Mouse (Mus musculus) CD4-positive helper T cell, adult 2 months (primary cell): ENCODE results near the gene Mob1a.
A peak's percentile ranks its signal among the peaks of the same experiment; 100 is the strongest.
"Not testable (repeated sequence)": the region's sequence is repeated elsewhere in the genome, so short reads cannot be mapped to it uniquely, and the experiment has no call there.

Source experiments
- DNase-seq: peaks from one replicate; pipeline ENCODE4 v3.0.0-alpha.2; 2012; ENCODE audit warnings: low read depth, missing footprints, low spot score

Mob1a gene

DNA sequence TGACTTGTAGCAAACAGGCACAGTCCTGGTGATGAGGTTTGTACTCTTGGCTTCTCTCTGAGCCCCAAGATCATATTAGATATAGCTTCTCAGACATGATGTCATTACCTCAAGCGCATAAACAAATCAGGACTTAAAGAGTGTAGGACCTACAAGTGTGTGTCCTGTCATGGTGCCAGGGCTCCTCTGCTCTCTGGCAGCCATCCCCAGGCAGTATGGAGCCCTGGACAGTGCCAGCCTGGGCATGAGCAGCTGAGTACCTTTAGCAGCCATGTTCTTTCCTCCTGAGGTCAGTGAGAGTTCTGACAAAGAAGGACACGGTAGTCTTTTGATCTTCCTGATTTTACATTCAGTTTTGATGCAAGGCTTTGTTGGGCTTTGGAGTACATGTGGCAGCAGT, 17.1 kb downstream of the Mob1a start:
- DNase-seq: no peak

DNA sequence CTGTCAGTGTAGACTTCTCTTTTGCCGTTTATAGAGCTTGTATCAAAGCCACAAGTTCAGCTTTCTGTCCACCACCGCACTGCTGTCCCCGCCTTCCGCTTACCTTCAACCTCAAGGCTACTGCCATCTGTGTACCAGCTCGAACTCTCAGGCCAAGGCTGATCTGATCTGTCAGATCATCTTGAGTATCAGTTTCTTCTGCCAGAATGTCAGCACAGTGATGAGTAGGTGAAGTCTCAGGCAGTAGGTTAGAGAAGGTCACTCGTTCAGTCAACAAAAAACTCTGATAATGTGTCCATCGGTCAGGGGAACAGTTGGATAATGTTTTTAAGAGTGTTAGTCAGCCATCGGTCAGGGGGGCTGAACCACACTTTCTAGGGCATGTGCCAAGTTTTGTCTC, 19.5 kb downstream of the Mob1a start:
- DNase-seq: not testable (repeated sequence)

DNA sequence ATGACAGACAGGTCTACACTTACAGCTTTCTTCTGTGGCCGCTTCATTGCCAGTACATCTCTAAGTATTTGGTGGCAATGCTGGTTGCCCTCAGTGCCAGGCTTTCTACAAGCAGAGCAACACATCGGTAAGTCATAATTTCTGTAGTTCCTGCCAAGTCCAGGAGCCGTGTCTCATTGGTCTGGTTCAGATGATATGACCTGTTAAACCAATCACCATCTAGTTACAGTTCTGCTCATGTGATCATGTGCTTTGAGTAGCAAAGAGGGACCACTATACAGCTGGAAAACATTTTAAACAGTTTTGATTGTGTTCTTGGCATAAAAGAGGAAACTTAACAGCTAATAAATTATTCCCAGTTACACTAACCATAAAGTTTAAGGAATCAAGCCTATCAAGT, 22.1 kb downstream of the Mob1a start:
- DNase-seq: no peak

DNA sequence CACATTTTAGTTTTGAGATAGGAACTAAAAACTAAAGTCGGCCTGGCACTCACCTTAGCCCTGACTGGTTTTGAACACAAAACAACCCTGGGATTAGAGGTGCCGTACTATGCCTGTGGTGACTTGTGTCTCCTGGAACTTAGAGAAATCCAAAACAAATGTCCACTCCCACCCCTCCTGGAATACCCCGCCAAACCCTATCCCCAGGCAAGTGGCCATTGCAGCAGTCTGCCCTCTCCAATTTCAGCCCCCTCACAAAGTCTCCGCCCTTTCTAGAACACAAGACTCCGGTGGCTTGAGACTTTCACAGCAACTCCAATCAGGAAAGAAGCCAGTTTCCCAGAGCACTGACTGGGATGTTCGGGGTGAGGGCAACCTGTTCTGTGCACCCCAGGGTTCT, 23.1 kb downstream of the Mob1a start, which contains the start of gene Bola3:
Gene Bola3, plus strand, starts transcription at position 275 of the 400 bp plus-strand sequence.
- DNase-seq: no peak

DNA sequence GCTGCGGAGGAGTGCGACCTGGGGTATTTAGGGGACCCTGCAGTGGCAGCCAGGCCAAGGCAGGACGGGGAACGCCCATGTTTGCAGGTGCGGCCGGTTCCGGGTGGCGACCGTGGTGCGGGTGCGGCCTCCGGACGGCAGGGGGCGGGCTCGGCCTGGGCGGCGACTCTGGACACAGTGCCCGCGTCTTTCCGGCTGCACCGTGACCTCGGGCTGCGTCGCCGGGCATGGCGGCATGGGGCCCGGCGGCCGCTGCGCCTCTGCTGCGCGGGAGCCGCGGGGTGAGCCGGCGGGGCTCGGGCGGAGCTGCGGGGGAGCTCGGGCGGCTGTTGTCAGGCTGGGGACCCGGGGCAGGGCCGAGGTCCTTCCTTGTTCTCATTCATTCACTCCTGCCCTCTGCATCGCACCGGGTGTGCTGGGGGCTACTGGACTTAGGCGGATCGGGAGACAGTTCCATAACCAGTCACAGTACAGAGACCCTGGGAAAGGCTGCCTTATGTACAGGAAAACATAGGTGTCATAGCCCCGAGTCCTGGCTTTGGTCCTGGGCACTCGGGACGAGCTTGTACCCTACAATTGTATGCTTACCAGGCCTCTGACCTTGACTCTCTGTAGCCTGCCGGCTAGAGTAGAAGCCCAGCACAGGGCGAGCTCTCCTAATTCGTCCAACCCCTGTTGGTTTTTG, 23.6 kb downstream of the Mob1a start:
- DNase-seq: peak; percentile 86

DNA sequence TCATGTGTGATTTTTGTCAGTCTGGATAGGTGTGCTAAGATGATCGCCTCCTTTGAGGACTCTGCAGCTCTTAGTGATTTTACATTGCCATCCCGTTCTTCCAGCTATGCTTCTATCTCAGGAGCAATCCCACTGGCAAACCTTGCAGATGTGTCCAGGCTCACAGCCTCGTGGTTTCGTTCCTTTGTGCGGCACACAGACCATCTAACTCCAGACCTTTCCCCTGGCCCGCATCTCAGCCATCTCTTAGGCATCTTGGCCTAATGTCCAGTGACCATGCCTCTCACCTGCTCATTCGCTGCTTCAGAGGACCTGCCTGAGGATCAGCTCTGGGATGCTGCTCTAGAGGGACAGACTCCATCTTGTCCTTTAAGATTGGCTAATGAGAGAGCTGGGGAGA, 24.4 kb downstream of the Mob1a start:
- no peak for DNase-seq

DNA sequence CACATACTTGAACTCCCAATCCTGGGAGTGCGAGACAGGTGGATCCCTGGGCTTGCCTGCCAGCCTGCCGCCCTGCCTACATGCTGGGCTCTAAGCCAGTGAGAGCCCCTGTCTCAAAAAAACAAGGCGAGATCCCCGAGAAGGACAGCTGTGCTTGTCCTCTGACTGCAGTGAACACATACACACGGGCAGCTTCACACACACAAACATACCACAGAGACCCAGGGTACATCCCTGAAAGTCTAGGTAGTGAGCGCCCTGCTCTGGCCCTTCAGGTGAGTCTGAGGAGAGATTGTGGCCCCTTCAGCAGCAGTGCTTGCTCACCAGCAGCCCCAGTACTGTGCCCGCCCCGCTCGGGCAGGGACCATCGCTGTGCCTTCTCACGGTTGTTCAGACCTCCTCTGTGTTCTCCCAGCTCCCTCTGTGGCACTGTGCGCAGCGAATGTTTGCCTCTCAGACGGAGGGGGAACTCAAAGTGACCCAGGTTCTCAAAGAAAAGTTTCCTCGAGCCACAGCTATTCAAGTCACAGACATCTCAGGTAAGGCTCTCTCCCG, 25.1 kb downstream of the Mob1a start:
- no peak for DNase-seq

DNA sequence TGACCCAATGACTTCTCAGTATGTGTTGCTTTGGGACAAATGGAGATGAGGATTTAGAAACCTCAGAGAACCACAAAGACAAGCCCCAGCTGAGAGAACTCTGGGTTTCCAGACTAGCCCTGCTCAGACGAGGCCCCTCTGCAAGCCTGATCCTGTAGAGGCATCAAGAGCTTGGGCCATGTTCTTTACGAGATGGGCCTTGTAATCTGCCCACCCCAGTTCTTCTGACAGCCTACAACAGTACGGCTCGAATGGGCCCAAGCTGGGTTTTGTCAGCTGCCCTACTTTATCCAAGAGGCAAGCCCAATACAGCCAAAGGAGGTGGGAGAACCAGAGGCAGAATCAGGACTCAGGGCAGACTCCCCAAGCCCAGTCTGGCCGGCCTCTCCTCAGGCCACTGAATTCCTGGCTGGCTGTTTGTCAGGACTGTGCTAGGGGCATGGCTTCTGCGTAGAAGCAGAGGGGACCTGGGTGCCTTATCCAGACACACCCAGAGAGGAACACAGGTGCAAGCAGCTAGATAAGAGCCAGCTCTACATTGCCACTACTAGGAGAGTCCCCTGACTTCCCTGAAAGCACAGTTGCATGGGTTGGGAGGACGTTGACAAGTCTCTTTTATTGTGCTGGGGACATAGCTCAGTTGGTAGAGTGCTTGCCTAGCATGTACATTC, 25.8 kb downstream of the Mob1a start:
- DNase-seq: no peak

DNA sequence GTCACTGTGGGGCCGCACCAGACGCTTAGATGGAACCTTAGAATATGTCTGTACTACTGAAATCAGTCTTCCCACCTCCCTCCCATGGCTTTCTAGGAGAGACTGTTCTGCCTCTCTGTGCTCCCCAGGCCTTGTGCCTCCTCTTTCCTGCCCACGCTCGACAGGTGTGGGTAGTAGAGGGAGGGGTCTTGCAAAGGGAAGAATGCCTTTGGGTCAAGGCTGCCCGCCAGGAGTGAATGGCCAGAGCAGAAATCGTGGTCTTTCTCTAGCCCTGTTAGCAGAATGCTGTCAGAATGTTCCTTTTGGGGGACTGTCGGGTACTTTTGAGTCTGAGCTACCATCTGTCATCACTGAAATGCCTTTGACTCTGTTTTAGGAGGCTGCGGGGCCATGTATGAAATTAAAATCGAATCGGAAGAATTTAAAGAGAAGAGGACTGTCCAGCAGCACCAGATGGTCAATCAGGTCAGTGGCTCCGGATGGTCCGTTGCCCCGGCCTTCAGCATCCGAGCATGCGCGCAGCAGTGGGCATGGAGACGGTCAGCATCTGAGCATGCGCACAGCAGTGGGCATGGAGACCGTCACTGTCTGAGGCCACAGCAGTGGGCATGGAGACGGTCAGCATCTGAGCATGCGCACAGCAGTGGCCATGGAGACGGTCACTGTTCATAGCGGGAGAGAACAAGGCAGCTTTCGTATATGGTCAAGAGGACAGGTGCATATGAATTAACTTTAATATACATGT, 27.0 kb downstream of the Mob1a start:
- no peak for DNase-seq

DNA sequence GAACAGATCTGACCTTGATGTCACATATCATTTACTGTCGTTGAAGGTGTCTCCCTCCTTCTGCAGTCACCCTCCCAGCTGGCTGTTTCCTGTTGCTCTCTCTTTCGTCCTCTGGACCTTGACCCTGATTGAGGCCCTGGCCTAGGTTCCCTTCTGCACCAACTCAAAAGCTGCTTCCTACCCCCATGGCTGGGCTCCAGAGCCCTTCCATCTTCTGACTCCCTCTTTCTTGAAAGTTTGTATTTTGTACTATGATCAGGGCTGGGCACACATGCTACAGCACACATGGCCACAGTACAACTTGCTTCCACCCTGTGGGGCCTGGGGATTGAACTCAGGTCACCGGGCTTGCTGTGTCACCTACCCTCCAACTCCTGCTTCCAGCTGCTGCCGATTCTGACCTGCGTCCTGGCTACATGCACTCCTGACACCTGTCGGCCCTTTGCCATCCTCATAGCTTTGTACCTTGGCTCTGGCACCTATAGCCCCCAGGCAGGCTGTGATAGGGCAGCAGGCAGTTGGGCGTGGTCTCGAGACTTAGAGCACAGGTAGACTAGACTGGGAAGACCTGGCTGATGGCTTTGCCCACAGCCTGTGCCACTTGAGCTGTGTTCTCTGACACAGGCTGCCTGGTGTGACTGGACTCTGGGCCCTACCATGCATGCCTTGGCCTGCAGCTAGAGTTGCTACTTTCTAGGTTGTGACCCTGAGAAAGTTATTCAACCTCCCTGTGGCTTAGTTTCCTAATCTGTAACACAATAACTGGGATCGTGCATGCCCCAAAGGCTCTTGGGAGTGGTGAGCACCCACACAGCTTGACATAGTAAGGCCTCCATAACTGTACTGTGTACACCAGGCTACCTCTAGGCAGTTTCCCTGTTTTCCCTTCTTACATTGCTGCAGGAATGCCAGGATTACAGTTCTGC, 29.3 kb downstream of the Mob1a start:
- no peak for DNase-seq

DNA sequence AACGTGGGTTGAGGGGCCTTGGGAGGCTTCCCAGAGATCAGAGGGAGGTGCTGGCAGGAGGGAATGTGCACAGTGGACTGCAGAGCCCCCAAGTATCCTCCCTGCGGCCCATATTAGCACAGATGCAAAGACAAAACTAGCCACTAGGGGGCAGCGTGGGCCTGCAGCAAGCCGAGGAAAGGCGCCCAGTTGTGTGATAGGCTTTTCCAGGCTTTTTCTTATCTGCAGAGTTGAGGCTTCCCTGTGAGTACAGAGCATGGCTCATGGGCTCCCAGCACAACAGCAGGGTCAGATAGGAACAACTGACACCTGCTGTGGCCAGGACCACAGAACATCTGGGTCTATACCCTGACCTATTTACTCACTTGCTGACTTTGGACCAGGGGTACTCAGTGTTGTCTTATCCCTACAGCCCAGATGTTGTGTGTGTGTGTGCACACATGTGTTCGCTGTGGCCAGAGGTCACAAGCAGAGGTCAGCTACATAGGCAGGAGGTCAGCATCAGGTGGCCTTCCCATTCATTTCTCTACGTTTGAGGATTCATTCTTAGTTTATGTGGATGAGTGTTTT, 30.8 kb downstream of the Mob1a start:
- peak; percentile 74 for DNase-seq

DNA sequence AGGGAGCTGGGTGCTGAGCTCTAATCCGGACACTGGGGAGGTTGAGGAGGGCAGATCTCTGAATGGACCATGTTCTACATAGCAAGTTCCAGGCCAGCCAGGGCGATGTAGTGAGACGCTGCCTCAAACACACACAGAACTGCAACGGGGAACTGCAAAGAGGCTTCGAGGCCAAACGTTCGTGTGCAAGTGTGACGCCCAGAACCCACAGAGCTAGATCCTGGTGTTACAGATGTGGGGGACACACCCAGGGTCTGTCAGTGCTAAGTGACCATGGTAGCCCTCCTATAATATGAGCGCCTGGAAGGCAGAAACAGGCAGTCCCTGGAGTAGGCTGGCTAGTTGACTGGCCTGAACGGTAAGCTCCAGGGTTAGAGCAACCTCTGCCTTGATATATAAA, 31.6 kb downstream of the Mob1a start:
- DNase-seq: no peak

DNA sequence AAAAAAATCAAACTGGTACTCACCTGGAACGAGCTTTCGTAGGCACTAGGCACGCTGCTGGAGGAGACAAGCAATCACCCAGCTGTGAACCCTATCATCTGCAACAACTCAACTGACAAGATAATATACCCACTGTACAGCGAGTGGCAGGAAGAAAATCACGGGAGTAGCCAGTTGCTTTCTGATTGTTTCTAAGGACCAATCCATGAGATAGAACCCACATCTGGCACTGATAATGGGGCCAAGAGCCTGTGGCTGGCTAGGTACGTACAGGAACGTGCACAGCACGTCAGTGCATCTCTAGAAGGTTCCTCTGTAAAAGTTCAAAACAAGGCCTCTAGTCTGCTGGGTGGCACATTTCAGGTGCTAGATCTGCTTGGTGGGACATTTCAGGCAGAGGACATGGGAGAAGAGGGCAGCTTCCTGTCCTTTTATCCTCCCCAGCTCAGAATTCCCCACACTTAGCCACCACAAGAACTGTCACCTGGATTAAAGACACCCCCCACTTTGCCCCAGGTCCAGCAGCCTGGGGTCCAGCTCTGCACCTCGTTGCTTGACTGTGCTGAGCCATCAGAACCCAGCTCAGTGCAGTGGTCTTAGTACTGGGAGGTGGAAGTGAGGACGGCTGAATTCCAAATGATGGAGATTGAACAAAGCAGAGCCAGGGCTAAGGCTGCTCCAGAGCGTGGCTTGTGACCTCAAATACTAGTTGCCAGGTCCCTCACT, 35.9 kb downstream of the Mob1a start:
- no peak for DNase-seq

DNA sequence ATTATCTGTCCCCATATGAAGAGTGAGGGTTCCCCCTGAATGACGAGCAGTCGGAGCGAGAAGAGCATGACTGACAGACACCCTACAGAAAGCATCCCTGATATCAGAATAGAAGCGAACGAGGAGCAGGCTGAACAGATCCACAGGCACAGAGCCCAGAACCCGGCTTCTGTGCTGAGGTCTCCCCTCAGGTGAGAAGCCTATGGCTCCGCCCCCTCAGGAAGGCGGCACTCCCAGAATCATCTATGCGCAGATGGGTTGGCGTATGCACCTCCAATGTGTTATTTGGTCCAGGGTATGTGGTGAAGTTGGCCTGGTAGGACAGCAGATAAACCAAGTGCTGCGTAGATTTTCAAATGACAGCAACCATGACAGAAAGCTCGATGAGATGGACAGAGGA, 37.3 kb downstream of the Mob1a start:
- DNase-seq: no peak

DNA sequence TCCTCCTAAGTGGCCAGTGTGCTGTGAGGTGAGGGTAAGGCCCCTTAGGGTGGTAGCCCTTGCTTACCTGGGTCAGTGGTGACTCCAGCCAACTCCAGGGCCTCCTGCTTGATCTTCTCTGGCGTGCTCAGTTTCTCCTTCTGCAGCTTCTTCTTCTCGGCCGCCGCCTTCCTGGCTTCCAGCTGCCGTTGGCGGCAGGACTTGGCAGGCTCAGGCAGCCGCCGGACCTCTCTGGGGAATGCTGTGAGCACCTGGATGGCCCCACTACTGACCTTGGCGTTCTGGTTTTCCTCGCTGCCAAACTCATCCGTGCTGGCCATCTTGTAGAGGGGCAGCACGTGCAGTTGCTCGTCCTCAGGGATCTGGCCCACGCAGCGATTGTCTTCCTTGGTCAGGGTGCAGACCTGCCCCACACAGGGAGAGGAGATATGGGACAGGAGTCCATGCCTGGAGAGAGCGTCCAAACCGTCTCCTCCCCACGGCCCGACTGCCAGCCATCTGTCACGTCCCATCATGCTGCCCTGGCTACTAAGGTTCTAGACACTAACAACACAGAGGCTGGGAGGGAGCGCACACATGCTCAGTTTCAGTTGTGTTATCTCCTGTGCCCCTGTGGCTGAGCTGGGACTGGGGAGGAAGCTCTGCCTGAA, 44.6 kb downstream of the Mob1a start:
- DNase-seq: no peak

DNA sequence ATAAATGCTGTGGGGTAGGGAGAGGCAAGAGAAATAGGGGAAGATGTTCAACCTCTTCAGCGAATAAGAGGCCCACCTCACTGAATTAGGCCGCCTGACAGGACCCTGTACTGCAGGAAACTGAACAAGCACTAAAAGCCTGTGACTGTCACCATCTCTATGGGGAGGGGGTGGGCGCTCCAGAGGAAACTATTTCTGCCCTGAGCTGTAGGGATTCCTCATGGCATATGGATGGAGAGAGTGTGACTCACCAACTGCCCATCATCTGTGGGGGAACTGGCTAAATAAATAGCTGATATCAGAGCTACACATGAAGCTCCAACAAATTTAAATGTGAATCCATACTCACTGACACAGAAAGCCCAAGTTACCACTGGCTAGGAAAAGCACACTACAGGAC, 45.5 kb downstream of the Mob1a start:
- DNase-seq: no peak

DNA sequence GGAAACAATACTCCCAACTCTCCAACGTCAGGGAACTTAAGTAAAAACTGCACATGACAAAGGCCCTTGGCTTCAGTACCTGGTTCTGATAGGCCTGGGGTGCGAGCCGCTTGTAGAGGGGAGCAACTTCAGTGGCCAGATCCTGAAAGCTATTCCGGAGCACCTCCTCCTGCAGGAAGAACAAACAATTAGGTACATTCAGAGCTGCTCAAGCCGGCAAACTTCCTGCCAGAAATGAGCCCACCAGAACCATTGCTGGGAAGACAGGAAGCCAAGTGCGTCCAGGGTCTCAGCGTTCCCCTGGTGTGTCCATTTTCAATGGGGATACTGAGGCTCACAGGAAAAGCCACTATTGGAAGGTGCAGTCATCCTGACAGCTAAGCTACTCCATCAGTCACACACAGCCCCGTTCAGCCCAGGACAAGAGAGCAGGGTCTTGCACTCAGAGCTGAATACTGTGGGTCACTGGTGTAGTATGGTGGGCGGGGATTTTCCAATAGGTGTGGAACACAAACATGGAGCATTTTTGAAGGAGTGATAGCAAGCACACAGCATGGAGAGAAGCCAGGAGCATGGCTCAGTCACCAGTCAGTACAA, 48.0 kb downstream of the Mob1a start:
- DNase-seq: no peak

DNA sequence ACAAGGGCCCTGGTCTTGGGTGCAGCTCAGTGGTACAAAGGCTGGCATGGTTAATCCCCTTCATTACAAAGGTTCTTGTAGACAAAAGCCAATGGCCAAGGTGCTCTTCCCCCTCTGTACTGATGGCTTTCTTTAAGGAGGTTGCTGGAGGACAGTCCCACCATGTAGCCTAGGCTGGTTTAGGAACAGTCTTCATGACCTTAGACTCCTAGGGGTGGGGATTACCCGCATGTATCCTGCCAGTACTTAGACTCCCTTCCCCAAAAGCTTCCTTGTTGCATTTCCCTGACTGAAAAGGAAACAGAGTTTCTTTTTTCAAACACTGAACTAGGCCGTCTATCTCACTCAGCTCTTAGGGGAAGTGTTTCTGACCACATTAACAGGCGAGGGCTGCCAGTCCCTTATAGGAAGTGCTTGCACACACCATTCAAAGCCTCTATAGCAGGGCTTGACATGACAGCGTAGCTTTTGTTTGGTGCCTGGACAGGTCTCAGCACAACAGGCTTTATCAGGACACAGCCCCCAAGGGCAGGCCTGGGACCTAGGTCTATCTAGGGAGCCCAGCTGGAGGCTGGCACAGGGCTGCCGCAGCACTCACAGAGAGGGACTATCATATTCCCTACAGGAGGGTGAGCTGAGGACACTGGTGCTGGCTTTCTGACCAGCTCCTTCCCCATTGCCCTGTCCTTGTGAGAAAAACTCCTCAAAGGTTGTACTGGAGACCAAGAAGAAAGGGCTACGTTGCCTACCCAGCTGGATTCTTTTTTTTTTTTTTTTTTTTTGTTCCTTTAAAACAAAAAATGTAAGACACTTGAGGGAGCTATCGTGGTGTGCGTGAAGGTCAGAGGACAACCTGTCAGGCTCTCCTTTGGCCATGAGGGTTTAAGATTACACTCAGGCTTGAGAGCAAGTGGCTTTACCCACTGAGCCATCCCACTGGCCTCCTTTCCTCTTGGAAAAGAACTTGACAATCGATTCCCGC, 56.0 kb downstream of the Mob1a start:
- DNase-seq: peak; percentile 26
